Mouse (Mus musculus): Measurements from ENCODE around the gene Zfp819. TPM values are rescaled to one million over a fixed set of nuclear protein-coding genes. Genes with fewer than 3 reads are reported as not detected.
A peak's percentile ranks its signal among the peaks of the same experiment; 100 is the strongest.

The Zfp819 gene
- polyA plus RNA-seq, 1 experiment from 2014 or later, result 0.44 TPM

DNA sequence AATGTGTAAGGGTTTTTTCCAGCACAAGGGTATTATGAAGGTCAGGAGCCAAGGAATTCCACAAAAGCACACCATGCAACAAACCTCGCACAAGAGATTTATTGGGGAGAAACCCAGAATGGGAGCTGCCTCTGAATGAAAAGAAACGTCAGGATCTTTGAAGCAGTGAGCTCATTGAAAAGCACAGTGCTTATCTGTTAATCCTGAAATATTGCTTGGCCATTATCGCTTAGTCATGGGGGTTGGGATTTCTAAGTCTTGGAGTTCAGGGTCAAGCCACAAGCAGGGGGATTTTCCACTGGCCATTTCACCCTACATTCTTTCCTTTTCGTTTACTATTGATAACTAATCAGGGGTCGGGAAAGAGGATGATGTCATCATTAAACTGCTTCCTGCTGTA is 5.1 kb upstream of the Zfp819 start:
- H3K9me3 ChIP-seq (ENCODE audit: control insufficient read depth, low read length), result no peaks in the 10 kb centered on the region
- no peak overlapping the region for H3K4me2 ChIP-seq (ENCODE audit: low read depth, low read length)
- no peak overlapping the region for H3K9ac ChIP-seq (replicated peaks; ENCODE audit: low read depth, low read length)
- H3K27me3 ChIP-seq (ENCODE audit: control insufficient read depth, insufficient read depth, low read length), result no peaks in the 10 kb centered on the region
- H3K36me3 ChIP-seq (ENCODE audit: control insufficient read depth, insufficient read depth, low read length), result no peaks in the 10 kb centered on the region
- ATAC-seq (ENCODE audit: low read depth), result no peak
- WGBS, result 9% methylated on average over 5 of the region's 5 CpGs
- no peak overlapping the region for H3K4me3 ChIP-seq (ENCODE audit: low read depth, low read length)
- no peaks in the 10 kb centered on the region for H3K4me1 ChIP-seq (ENCODE audit: control insufficient read depth, insufficient read depth, low read length)
- no peak overlapping the region for H3K27ac ChIP-seq (ENCODE audit: low read depth, low read length)

DNA sequence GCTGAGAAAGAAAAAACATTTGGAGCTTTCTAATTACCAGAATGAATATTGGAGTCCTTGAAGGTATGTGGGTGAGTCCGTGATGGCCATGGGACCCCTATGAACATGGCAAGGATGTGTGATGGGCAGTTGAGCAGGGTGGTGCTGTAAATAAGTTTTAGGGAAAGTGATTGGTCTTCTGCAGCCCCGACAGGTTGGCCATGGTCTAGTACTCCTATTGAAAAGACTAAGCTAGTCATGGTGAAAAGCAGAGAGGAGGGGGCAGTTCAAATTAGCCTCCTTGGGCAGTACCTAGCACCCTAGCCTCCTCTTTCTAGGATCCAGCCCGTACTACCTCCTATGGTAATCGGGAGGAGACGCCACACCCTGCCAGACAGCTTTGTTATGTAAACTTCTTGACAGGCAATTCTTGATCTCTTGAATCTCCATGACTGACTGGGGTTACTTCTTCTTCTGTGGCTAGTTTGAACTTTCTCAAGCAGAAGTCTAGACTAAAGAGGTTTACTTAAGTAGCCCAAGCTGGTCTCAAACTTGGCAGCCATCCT is 846 bp downstream of the Zfp819 start:
- Histone ChIP-seq H3K9me3 (ENCODE audit: control insufficient read depth, low read length) (no peaks in the 10 kb centered on the region), H3K27ac (ENCODE audit: low read depth, low read length) (no peak overlapping the region), H3K9ac (replicated peaks; ENCODE audit: low read depth, low read length) (no peak overlapping the region), H3K27me3 (ENCODE audit: control insufficient read depth, insufficient read depth, low read length) (no peaks in the 10 kb centered on the region), H3K36me3 (ENCODE audit: control insufficient read depth, insufficient read depth, low read length) (no peaks in the 10 kb centered on the region), H3K4me3 (ENCODE audit: low read depth, low read length) (no peak overlapping the region), H3K4me1 (ENCODE audit: control insufficient read depth, insufficient read depth, low read length) (0 out of 2 replicates have a peak, but pooled peaks cover 3% of the 10 kb centered on the region), H3K4me2 (ENCODE audit: low read depth, low read length) (peak overlapping the region; percentile 71)
- ATAC-seq (ENCODE audit: low read depth), result no peak
- WGBS, result 40% methylated on average over 5 of the region's 5 CpGs

DNA sequence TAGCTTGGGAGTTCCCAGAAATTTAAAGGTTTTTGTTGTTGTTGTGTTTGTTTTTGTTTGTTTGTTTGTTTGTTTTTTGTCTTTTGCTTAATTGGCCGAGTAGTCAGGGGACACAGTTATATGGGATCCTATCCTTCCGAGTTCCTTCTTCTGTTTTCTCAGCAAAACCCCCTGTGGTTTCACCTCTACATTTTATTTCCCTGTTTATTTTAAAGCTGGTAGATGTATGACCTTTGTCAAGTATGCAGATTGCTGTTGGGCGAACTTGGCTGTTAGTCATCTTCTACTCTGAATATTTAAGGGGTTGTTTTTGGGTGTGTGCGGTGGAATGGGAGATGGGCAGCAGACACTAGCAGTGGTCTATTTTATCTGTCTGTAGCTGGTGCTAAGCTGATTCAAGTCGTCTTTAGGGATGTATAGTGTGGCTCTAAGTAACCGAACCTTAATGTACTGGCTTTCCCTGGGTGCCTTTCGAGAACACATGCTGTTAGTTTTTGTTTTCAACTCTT is 1.4 kb downstream of the Zfp819 start:
- Histone ChIP-seq H3K27ac (ENCODE audit: low read depth, low read length) (no peak overlapping the region), H3K9me3 (ENCODE audit: control insufficient read depth, low read length) (no peaks in the 10 kb centered on the region), H3K36me3 (ENCODE audit: control insufficient read depth, insufficient read depth, low read length) (no peaks in the 10 kb centered on the region), H3K9ac (replicated peaks; ENCODE audit: low read depth, low read length) (no peak overlapping the region), H3K4me2 (ENCODE audit: low read depth, low read length) (no peak overlapping the region), H3K4me3 (ENCODE audit: low read depth, low read length) (no peak overlapping the region), H3K27me3 (ENCODE audit: control insufficient read depth, insufficient read depth, low read length) (no peaks in the 10 kb centered on the region), H3K4me1 (ENCODE audit: control insufficient read depth, insufficient read depth, low read length) (0 out of 2 replicates have a peak, but pooled peaks cover 3% of the 10 kb centered on the region)
- WGBS, result 83% methylated on average over 7 of the region's 7 CpGs
- ATAC-seq (ENCODE audit: low read depth), result no peak

DNA sequence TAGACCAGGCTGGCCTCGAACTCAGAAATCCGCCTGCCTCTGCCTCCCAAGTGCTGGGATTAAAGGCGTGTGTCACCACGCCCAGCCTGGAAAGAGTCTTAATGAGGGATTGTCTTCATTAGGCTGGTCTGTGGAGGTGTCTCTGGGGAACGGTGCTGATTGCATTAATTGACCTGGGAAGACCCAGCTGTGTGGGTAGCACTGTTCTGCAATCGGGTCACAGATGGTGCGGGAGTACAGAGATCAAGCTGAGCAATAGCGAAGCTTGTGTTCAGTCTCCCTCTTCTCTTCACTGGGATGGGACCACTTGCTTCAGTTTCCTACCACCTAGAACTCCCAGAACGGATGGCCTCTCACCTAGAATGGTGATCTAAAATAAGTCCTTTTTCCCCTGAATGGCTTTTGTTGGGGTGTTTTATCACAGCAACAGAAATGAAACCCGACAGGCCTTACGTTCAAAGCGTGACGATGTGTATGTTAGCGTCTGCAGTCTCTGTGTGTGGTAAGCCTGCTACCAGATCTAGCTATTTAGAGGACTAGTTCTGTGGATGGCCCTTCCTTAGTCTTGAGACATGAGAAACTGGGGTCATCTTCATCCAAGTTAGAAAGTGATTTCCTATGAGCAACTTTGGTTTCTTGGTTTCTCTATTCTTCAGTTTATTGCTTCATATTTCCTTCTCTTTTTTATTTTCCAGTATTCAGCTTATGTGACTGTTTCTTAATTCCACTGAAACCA is 7.0 kb downstream of the Zfp819 start:
- H3K9me3 ChIP-seq (ENCODE audit: control insufficient read depth, low read length), result no peaks in the 10 kb centered on the region
- H3K27ac ChIP-seq (ENCODE audit: low read depth, low read length), result no peak overlapping the region
- no peaks in the 10 kb centered on the region for H3K4me1 ChIP-seq (ENCODE audit: control insufficient read depth, insufficient read depth, low read length)
- no peak overlapping the region for H3K9ac ChIP-seq (replicated peaks; ENCODE audit: low read depth, low read length)
- no peak overlapping the region for H3K4me3 ChIP-seq (ENCODE audit: low read depth, low read length)
- WGBS, result 80% methylated on average over 14 of the region's 14 CpGs
- ATAC-seq (ENCODE audit: low read depth), result no peak
- H3K4me2 ChIP-seq (ENCODE audit: low read depth, low read length), result no peak overlapping the region
- no peaks in the 10 kb centered on the region for H3K27me3 ChIP-seq (ENCODE audit: control insufficient read depth, insufficient read depth, low read length)
- no peaks in the 10 kb centered on the region for H3K36me3 ChIP-seq (ENCODE audit: control insufficient read depth, insufficient read depth, low read length)

DNA sequence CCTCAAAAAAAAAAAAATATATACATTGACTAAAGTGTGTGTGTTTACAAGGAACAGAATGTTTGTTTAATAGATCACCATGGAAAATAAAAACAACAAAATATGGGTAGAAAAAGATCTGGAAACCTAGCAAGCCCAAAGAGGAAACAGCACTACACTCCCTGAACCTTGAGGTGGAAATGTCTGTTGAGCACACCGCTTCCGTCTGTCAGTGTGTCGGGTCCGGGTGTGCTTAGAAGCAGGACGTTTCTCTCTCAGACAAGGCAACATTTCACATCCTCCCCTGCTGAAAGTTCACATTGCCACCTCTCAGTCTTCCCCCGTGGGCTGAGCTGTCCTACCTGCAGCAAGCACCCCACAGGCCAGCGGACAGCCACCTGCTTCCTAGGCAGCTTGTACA is 16.0 kb downstream of the Zfp819 start:
- ATAC-seq (ENCODE audit: low read depth), result no peak
- Histone ChIP-seq H3K4me3 (ENCODE audit: low read depth, low read length) (no peak overlapping the region), H3K27me3 (ENCODE audit: control insufficient read depth, insufficient read depth, low read length) (no peaks in the 10 kb centered on the region), H3K4me1 (ENCODE audit: control insufficient read depth, insufficient read depth, low read length) (no peaks in the 10 kb centered on the region), H3K4me2 (ENCODE audit: low read depth, low read length) (no peak overlapping the region), H3K9ac (replicated peaks; ENCODE audit: low read depth, low read length) (no peak overlapping the region), H3K36me3 (ENCODE audit: control insufficient read depth, insufficient read depth, low read length) (no peaks in the 10 kb centered on the region), H3K9me3 (ENCODE audit: control insufficient read depth, low read length) (no peaks in the 10 kb centered on the region), H3K27ac (ENCODE audit: low read depth, low read length) (no peak overlapping the region)
- WGBS, result 83% methylated on average over 7 of the region's 7 CpGs

DNA sequence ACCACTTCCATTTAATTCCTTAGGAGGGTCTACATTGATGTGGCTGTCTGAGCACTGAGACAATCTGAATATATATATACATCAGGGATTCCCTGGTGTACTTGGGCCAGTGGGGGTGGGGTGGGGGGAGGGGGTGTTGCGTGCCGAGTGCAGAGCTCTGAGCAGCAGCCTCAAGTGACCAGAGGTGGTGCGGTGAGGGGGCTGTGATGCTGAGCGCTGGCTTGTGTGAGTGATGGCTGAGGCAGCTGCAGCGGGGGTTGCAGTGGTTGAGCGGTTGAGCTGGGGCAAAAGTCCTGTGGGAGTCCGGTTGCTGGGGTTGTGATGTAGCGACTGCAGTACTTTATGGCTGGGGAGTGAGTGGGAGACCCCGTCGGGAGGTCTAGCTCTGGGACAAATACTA is 16.9 kb downstream of the Zfp819 start:
- 12% methylated on average over 10 of the region's 10 CpGs for WGBS
- Histone ChIP-seq H3K36me3 (ENCODE audit: control insufficient read depth, insufficient read depth, low read length) (no peaks in the 10 kb centered on the region), H3K9me3 (ENCODE audit: control insufficient read depth, low read length) (no peaks in the 10 kb centered on the region), H3K27me3 (ENCODE audit: control insufficient read depth, insufficient read depth, low read length) (no peaks in the 10 kb centered on the region), H3K4me1 (ENCODE audit: control insufficient read depth, insufficient read depth, low read length) (no peaks in the 10 kb centered on the region), H3K27ac (ENCODE audit: low read depth, low read length) (no peak overlapping the region), H3K4me3 (ENCODE audit: low read depth, low read length) (no peak overlapping the region), H3K9ac (replicated peaks; ENCODE audit: low read depth, low read length) (no peak overlapping the region), H3K4me2 (ENCODE audit: low read depth, low read length) (no peak overlapping the region)
- 0 out of 2 replicates have a peak, but pooled peaks have one; percentile 54 for ATAC-seq (ENCODE audit: low read depth)

DNA sequence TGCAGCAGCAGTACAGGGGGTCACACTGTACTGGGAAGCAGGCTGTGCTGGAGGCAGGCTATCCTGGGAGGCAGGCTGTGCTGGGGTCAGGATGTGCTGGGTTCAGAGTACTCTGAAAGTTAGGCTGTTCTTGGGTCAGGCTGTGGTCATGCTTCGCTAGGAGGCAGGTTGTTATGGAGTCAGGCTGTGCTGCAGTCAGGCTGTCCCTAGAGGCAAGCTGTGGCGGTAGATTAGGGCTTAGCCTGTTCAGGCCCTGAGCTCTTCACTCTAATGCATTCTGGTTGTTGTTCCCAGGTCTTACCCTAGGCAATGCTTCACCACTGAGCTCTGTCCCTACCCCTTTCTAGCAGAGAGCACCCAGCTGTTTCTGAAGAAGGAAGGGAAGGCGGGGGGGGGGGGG is 18.1 kb downstream of the Zfp819 start:
- H3K36me3 ChIP-seq (ENCODE audit: control insufficient read depth, insufficient read depth, low read length), result no peaks in the 10 kb centered on the region
- 61% methylated on average over 3 of the region's 3 CpGs for WGBS
- H3K4me1 ChIP-seq (ENCODE audit: control insufficient read depth, insufficient read depth, low read length), result no peaks in the 10 kb centered on the region
- H3K9me3 ChIP-seq (ENCODE audit: control insufficient read depth, low read length), result no peaks in the 10 kb centered on the region
- no peak overlapping the region for H3K9ac ChIP-seq (replicated peaks; ENCODE audit: low read depth, low read length)
- H3K27ac ChIP-seq (ENCODE audit: low read depth, low read length), result no peak overlapping the region
- H3K4me3 ChIP-seq (ENCODE audit: low read depth, low read length), result no peak overlapping the region
- no peak overlapping the region for H3K4me2 ChIP-seq (ENCODE audit: low read depth, low read length)
- no peak for ATAC-seq (ENCODE audit: low read depth)
- H3K27me3 ChIP-seq (ENCODE audit: control insufficient read depth, insufficient read depth, low read length), result no peaks in the 10 kb centered on the region

DNA sequence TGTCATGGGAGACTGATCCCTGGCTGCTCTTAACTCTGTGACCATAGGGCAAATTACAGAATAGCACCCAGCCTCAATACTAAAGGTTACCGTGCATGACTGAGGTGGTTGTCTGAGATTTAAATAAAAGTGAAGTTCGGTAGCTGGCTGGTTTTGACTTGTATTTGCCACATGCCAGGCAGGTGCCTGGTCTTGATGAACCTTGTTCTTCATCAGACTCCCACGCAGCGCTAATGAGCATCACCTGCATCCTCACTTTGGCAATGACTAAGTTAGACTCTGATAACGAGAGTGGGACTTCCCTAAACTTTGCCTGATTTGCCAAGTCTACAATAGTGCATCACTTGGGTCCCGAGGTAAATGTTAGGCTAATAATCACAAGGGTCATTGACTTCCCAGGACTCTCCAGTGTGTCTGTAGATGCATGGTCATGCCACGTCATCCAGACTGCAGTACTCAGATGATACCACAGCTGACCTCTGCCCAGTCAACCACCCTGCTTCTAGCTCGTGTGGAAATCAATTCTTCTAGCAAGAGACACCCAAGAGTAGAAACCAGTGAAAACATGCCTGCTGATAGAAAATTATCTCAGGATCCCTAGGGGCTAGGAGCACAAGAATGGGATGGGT is 18.9 kb downstream of the Zfp819 start:
- 83% methylated on average over 8 of the region's 8 CpGs for WGBS
- Histone ChIP-seq H3K27ac (ENCODE audit: low read depth, low read length) (no peak overlapping the region), H3K4me1 (ENCODE audit: control insufficient read depth, insufficient read depth, low read length) (no peaks in the 10 kb centered on the region), H3K4me2 (ENCODE audit: low read depth, low read length) (no peak overlapping the region), H3K36me3 (ENCODE audit: control insufficient read depth, insufficient read depth, low read length) (no peaks in the 10 kb centered on the region), H3K4me3 (ENCODE audit: low read depth, low read length) (no peak overlapping the region), H3K27me3 (ENCODE audit: control insufficient read depth, insufficient read depth, low read length) (no peaks in the 10 kb centered on the region), H3K9me3 (ENCODE audit: control insufficient read depth, low read length) (no peaks in the 10 kb centered on the region), H3K9ac (replicated peaks; ENCODE audit: low read depth, low read length) (no peak overlapping the region)
- ATAC-seq (ENCODE audit: low read depth), result no peak

DNA sequence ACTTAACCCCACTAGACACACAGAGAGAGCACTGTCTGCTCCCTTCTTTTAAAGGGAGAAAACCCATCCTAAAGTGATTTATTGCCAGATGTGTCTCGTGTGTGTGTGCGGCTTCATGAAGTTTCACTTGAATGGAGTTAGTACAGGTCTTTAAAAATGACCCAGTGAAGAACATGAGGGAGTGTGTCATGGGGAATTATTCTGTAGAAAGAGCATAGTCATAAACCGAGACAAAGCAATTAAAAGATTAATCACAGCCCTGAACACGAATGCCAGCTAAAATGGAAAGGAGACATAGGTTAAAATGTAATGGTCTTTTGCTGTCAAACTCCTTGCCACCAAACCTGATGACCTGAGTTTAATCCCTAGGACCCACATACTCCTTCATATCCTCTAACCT is 27.0 kb downstream of the Zfp819 start:
- ATAC-seq (ENCODE audit: low read depth), result no peak
- 41% methylated on average over 4 of the region's 4 CpGs for WGBS
- H3K36me3 ChIP-seq (ENCODE audit: control insufficient read depth, insufficient read depth, low read length), result no peaks in the 10 kb centered on the region
- no peaks in the 10 kb centered on the region for H3K27me3 ChIP-seq (ENCODE audit: control insufficient read depth, insufficient read depth, low read length)
- H3K9ac ChIP-seq (replicated peaks; ENCODE audit: low read depth, low read length), result no peak overlapping the region
- no peak overlapping the region for H3K4me3 ChIP-seq (ENCODE audit: low read depth, low read length)
- H3K4me2 ChIP-seq (ENCODE audit: low read depth, low read length), result no peak overlapping the region
- H3K9me3 ChIP-seq (ENCODE audit: control insufficient read depth, low read length), result no peaks in the 10 kb centered on the region
- H3K27ac ChIP-seq (ENCODE audit: low read depth, low read length), result no peak overlapping the region
- H3K4me1 ChIP-seq (ENCODE audit: control insufficient read depth, insufficient read depth, low read length), result no peaks in the 10 kb centered on the region
